Mouse (Mus musculus): ENCODE measurements around the gene Gm20422. TPM values are rescaled to one million over a fixed set of nuclear protein-coding genes. Genes with fewer than 3 reads are reported as not detected.
A peak's percentile ranks its signal among the peaks of the same experiment; 100 is the strongest.

Gm20422 gene
- total RNA-seq (2015) = not detected in 2 replicates
- total RNA-seq (2017) = 0.29 TPM in 1 of 2 replicates, not detected in the other

DNA sequence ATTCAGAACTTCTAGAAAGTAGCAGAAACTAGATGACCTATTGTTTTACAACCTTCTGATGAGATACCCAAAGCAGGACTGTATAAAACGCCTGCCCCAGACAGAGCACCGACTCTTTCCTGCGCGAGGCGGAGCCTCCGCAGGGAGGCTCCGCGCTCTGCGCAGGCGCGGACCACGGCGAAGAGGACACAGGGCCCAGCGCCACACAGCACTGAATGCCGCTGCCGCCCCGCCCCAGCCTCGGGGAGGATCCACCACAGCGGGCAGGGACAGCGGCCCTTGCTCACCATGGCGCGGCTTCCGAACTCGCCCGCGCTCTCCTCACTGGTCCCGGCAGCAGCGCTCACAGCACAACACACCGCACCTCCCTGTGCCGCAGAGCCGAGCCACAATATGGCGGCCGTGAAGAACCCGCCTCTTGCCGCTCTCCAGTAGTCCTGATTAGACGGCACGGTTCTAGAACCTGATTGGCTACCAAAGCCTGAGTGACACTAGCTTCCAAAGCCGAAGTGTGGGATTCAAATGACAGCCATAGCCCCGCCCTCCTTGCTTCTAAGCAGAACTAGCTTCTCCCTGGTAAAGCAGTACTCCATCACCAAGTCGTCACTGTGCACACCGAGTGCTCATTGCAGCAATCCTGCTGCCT lies at the start of gene Gm20422:
Gene Gm20422 (minus strand): TSS at position 384 of the 646 bp plus-strand sequence.
- ATAC-seq (replicated peaks; ENCODE audit: poor library complexity) = peak; percentile 98

DNA sequence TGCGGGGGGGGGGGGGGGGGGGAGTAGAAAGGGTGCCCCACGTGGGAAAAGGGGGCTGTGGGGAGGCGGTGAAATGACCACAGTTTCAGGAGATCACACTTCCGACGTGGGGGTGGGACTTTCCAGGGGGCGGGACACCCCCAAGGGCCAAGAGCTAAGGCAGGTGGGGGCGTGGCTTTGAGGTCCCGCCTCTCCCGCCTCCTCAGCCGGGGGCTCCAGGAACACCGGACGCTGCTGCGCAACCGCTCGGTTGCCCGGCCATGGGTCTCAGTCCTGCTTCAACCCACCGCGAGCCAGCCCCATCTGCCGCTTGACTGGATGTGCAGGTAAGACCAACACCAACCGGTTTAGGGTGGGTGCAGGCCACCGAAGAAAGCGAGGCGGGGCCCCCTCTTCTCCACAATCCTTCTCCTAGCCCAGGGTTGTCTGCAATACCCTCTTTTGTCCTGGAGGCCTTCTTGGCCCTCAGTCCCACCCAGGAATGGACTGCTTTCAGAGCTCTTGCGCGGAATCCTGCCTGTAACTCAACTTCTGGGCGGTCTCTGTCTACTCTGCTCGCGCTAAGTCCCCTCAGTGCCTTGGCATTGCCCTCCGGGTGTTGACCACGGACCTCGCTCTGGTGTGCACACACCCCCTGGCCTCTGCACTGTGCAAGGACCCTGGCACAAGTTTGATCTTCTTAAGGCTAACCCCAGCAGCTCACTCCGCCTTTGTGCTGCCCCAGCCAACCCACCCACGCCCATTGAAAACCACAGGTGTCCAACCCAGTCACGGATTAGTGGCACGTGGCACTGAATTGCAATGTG lies 47.9 kb upstream of the Gm20422 start, which contains the start of gene Lpar2:
Gene Lpar2 (plus strand): TSS at position 44 of the 806 bp plus-strand sequence.
- ATAC-seq (replicated peaks; ENCODE audit: poor library complexity) = peak; percentile 71

DNA sequence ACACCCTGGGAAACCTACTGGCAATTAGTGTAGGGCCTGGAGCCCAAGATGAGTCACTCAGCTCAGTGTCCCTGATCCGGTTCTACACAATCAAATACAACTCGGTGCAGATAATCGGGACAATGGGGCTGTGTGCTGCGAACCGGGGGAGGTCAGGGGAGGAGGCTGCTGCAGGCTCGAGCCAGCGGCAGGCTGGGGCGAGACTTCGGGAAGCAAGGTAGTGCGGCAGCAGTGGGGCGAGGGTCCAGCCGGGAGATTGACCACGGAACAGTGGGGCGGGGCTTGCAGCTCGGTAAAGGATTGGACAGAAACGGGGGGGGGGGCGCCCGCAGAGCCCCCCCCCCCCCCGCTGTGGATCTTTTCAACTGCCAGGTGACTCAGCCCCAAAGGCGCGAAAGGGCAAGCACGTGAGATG lies 47.3 kb upstream of the Gm20422 start:
- peak; percentile 32 for ATAC-seq (replicated peaks; ENCODE audit: poor library complexity)

DNA sequence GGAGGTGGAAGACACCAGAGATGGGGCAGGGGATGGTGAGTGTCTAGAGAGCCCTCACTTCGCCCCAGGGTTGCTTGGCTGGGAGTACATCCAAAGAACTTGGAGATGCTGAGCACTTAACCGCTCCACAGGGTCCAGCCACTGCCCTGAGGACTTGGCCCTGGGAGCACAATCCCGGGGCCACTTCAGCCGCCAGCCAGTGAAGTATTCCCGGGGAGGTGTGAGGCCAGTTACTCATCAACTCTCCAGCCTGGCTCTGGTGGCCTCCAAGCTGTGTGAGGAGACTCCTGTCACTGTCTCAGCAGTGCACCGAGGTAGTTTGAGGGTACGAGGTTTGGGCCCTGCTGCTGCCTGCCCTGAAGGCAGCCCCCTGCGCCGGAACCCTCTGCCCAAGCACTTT lies 45.8 kb upstream of the Gm20422 start:
- no peak for ATAC-seq (replicated peaks; ENCODE audit: poor library complexity)

DNA sequence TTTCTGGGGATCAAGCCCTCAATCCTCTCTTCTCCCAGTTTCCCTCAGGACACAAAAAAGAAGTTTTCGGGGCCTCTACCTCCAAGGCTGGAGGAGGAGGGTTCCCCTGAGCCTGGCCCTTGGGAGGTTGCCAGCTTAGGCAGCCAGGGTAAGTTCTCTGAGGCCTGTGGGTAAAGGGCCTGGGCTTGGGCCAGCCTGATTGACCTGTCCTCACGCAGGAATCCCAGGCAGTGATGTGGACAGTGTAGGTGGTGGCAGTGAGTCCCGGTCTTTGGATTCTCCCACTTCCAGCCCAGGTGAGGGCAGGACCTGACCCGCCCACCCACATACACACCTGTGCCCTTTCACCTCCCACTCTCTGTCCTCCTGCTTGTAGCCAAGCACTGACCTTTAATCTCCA lies 40.7 kb upstream of the Gm20422 start:
- ATAC-seq (replicated peaks; ENCODE audit: poor library complexity) = no peak

DNA sequence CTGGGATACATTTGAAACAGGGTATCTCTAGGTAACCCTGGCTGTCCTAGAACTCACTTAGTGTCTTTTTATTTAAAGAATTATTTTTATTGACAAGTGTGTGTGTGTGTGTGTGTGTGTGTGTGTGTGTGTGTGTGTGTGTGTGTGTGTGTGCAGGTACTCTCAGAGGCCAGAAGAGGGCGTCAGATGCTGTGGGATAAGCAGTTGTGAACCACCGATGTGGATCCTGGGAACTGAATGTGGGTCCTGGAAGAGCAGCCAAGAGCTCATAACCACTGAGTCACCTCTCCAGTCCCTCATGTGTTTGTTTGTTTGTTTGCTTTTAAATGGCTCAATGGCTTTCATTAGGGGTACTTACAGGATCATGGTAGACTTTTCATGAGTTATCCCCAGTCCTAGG lies 40.2 kb upstream of the Gm20422 start:
- no peak for ATAC-seq (replicated peaks; ENCODE audit: poor library complexity)

DNA sequence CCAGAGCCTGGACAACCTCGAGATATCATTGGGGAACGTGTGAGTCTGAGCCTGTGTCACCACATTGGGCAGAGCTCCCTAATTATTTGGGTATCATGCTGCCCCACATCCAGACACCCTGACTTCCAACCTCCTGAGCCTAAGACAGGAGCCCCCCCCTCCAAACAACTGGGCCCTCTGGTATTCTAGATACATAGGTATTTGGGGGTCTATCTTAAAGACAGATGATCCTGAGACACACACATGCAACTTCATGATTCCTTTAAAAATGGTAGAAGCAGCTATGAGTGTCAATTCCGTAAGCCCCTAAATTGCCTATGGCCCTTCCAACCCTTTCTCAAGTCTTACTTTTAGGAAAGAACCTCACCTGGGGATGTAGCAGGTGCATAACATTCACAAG lies 35.1 kb upstream of the Gm20422 start:
- ATAC-seq (replicated peaks; ENCODE audit: poor library complexity) = no peak

DNA sequence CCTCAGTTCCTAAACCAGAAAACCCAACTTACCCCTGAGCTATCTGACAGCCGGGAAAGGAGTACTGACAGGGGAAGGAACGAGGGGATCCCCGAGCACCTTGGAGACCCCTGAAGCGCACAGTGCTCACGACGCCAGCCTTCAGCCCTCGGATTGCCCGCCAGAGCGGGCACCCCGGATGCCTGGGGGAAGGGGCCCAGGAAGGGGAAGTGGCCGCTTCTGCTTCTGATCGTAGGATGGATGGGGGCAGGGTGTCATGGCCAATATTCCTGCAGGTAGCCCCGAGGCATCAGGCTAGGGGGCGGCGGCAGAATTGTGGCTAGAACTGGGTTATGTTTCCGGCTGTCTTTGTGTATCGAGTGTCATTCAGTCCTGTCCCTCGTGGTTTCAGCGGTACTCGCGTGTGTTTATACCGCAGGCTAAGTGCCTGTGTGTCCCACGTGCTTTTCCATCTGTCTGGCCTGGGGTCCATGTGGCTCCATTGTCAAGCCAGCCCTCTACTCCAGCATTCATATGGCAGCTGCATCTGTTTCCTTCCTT lies 34.2 kb upstream of the Gm20422 start:
- peak; percentile 40 for ATAC-seq (replicated peaks; ENCODE audit: poor library complexity)

DNA sequence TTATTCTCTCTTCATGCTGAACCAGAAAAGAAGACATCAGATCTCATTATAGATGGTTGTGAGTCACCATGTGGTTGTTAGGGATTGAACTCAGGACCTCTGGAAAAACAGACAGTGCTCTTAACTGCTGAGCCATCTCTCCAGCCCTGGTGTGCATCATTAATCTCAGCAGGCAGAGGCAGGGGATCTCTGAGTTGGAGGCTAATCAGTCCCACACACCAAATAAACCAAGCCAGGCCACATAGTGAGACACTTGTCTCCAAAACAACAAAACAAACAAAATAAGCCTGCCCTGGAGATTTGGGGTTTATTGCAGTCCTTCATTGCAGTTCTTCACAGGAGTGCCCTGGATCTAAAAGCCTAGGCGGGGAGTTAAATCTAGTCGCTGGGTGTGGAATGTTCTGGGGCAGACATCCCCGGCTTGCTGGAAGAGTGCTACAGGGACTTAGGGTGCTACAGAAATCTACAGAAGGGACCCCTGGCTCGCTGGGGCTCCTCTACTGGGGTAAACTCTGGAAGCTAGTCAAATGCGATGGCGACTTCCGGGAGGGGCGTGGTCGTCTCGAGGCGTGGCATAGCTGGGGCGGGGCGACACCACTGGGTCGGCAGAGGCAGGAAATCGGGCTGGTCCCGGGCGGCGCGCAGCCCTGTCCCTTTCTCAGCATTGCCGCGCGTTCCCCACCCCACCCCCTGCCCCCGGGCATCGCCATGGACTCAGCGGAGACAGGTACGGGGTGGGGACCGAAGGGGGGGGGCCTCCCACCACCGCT lies 33.6 kb upstream of the Gm20422 start, which contains the start of gene Gmip:
Gene Gmip (plus strand): TSS at position 586 of the 770 bp plus-strand sequence.
- ATAC-seq (replicated peaks; ENCODE audit: poor library complexity) = peak; percentile 91

DNA sequence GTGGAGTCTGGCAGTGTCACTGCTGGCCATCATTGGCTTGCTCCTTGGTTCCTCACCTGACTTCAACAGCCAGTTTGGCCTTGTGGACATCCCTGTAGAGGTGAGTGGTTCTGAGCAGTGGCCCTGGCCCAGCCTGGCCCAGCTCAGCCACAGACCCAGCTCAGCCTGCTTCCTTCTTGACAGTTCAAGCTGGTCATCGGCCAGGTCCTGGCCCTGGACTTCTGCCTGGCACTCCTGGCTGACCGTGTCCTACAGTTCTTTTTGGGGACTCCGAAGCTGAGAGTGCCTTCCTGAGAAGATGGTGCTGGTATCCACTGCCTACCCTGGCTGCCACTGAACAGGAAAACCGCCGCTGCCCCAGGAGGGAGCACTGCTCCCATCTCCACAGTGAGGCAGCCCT lies 32.5 kb upstream of the Gm20422 start:
- no peak for ATAC-seq (replicated peaks; ENCODE audit: poor library complexity)

DNA sequence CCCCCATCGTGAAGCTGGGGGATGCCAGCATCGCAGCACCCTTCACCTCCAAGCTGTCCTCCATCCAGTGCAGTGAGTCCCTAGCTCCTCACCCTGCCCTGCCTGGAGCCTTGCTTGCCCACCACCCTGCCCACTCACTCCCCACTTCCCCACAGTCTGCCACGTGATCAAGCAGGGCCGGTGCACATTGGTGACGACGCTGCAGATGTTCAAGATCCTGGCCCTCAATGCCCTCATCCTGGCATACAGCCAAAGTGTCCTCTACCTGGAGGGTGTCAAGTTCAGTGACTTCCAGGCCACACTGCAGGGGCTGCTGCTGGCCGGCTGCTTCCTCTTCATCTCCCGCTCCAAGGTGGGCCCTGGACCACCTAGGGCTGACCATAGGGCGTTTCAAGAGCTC lies 30.8 kb upstream of the Gm20422 start:
- ATAC-seq (replicated peaks; ENCODE audit: poor library complexity) = no peak

DNA sequence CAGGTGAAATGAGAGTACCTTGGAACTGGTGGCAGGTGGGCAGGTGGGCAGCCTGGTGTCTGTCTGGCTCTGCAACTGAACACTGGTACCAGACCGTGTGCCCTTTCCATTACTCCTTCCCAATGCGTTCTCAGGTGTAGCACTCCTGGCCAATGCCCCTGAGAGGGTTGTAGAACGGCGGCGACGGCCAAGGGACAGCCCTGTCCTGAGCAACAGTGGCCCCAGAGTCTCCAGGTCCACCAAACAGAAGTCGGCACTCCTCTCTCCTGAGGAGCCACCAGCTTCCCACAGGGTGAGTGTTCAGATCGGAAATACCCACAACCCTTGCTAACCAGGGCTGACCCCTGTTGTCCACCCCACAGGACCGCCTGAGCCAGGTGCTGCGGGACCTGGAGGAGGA lies 30.4 kb upstream of the Gm20422 start:
- no peak for ATAC-seq (replicated peaks; ENCODE audit: poor library complexity)

DNA sequence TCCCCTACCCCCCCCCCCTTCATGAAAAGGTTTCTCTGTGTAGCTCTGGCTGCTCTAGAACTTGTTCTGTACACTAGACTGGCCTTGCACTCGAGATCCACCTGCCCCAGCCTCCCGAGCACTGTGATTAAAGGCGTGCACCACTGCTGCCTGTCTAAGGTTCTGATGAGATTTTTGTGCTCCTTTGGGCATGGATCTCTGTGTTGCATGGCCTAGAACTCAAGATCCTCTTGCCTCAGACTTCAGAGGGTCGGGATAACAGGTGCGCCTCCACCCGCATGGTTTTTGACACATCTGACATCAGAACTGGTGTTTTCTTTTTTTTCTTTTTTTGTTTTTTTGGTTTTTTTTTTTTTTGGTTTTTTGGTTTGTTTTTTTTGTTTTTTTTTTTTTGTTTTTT lies 29.9 kb upstream of the Gm20422 start:
- ATAC-seq (replicated peaks; ENCODE audit: poor library complexity) = no peak

DNA sequence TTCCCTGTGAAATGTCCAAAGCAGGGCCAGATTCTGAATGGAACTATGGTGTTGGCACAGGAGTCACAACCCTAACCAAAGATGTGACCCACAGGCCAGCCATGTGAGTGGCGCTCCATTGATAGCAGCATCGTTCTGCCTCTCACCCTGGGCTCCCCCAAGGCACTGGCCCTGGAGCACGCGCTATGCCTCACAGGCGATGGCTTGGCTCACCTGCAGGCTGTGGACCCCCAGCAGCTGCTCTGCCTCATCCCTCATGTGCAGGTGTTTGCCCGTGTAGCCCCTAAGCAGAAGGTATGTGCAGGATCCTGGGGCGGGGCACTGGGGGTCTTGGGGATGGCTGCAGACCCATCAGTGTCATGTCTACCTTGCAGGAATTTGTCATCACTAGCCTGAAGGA lies 28.7 kb upstream of the Gm20422 start:
- no peak for ATAC-seq (replicated peaks; ENCODE audit: poor library complexity)

DNA sequence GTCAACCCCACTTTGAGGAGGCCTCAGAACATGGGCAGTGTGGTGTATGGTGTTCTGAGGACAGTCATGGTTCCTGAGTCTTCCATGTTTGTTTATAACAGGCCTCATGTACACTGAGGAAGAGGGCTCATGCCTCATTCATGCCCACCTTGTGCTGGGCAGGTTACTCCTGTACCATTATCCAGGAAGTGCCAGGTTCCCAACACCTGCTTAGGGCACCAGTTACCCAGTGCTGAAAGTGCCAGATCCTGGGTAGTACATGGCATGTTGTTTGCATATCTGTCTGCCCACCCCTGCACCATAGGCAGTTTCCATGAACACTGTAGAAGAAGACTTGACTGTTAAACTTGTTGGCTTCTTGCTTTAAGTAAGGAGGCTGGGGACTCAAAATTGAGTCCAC lies 27.5 kb upstream of the Gm20422 start:
- no peak for ATAC-seq (replicated peaks; ENCODE audit: poor library complexity)

DNA sequence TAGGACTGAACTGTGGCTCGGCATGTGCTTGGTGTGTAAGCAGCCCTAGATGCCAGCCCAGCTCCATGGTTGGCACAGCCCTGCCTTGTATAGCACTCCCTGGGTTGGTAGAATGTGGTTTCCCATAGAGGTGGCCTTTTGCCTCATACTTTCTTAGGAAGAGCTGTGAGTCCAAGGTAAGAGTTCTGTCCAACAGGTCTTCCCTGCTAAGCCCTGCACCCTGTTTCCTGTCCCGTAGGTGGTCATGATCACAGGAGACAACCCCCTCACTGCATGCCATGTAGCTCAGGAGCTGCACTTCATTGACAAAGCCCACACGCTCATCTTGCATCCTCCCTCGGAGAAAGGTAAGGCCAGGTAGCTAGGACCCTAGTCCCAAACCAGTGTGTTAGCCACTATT lies 27.1 kb upstream of the Gm20422 start:
- ATAC-seq (replicated peaks; ENCODE audit: poor library complexity) = no peak

DNA sequence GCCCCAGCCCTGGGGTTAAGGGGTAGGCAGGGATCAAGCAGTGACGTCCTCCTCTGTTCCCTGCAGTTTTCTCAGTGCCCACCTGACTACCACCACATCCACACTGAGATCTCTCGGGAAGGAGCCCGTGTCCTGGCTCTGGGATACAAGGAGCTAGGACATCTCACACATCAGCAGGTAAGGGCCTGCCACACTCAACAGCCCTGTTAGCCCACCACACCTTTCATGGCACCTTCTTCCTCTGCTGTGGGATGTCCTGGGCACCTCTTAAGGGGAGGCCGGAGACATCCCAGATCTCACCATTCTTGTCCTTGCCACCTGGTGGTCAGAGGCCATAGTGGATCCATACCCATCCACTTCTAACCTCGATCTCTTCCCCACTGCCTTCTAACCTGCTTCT lies 25.3 kb upstream of the Gm20422 start:
- ATAC-seq (replicated peaks; ENCODE audit: poor library complexity) = peak; percentile 19; the same call in 1 of the 2 replicates

DNA sequence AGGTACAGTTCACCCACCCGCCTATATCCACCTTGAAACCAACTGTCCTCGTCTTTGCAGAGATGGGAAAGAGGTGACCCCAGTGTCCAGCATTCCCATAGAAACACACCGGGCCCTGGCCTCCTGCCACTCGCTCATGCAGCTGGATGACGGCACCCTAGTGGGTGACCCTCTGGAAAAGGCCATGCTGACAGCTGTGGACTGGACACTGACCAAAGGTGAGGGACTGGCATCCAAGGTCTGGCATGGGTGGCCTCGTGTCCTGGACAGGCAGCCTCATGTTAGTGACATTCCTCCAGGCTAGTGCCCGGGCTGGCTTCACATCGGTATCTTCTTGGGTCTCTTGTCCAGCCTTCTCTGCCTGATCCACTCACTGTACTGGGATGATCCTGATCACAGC lies 24.6 kb upstream of the Gm20422 start:
- ATAC-seq (replicated peaks; ENCODE audit: poor library complexity) = no peak

DNA sequence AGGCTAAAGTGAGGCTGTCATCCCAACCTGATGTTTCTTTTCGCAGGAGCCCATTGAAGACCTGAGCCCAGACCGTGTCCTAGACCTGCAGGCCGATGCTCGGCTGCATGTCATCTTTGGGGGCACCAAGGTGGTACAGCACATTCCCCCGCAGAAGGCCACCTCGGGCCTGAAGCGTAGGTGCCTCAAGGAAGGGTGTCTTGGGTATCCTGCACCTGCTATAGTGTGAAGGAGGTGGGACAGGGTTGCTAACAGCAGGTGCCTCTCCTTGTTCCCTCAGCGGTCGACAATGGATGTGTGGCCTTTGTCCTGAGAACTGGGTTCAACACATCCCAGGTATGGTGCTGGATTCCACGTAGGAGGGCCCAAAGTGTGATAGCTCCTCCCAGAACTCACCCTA lies 23.0 kb upstream of the Gm20422 start:
- ATAC-seq (replicated peaks; ENCODE audit: poor library complexity) = no peak

DNA sequence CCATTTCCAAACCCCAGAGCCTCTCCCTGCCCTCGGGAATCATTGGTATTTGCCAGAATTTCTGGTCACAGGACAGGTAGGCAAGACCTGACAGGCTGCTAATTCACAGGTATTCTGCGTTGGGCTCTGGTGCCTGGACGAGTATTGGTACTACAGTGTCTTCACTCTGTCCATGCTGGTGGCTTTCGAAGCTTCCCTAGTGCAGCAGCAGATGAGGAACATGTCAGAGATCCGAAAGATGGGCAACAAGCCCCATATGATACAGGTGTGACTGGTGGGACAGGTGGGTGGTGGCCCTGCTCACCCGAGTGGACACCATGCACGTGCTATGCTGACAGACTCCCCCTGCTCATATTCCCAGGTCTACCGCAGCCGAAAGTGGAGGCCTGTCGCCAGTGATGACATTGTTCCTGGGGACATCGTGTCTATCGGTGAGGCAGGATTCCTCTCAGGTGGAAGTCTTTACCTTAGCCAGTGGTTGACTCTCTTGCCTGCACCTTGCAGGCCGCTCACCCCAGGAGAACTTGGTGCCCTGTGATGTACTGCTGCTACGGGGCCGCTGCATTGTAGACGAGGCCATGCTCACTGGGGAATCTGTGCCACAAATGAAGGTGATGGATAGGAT lies 22.1 kb upstream of the Gm20422 start:
- no peak for ATAC-seq (replicated peaks; ENCODE audit: poor library complexity)

DNA sequence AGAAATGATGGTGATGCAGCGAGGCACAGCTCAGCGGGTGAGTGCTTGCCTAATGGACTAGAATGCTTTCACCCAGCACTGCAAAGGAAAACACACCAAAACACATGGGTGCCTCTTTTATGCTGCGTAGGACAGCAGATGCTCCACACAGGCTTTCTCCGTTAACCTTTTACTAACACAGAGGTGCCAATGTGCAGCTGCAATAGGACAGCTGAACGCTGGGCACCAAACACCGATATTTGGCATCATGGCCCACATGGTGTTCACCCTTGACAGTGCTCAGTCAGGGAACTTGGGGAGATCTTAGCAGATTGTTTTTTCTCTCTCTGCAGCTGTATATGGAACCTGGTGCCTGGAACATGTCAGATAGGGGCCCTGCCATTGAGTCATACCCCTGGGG lies 20.2 kb upstream of the Gm20422 start:
- no peak for ATAC-seq (replicated peaks; ENCODE audit: poor library complexity)
